Mouse (Mus musculus) erythroblast, embryonic 14.5 days (primary cell): ENCODE data around the gene Trmt10a. TPM values are rescaled to one million over a fixed set of nuclear protein-coding genes. Genes with fewer than 3 reads are reported as not detected.
A peak's percentile ranks its signal among the peaks of the same experiment; 100 is the strongest.

Experiments used
- H3K27me3 ChIP-seq: 2 replicates; pipeline ENCODE4 v1.6.1; 2012; ENCODE audit warnings: inconsistent platforms; ENCODE audit not compliant: control insufficient read depth
- H3K36me3 ChIP-seq: 2 replicates; pipeline ENCODE4 v1.6.1; 2012; ENCODE audit warnings: mild to moderate bottlenecking, inconsistent platforms; ENCODE audit not compliant: control insufficient read depth
- H3K4me1 ChIP-seq: 2 replicates; pipeline ENCODE4 v1.6.1; 2012; ENCODE audit warnings: inconsistent platforms; ENCODE audit not compliant: control insufficient read depth
- H3K4me3 ChIP-seq: replicated peaks from 2 replicates; pipeline ENCODE3; 2012; ENCODE audit warnings: moderate library complexity, mild to moderate bottlenecking, inconsistent platforms
- H3K9me3 ChIP-seq: 2 replicates; pipeline ENCODE4 v1.6.1; 2012; ENCODE audit warnings: low read length, inconsistent platforms, mixed read lengths; ENCODE audit not compliant: control insufficient read depth
- GATA1 ChIP-seq: IDR thresholded peaks from 2 replicates; pipeline ENCODE4 v1.6.1; 2012; ENCODE audit warnings: low read length, inconsistent platforms, mixed read lengths
- TAL1 ChIP-seq: IDR thresholded peaks from 3 replicates; pipeline ENCODE4 v1.6.1; 2012; ENCODE audit warnings: low read length, inconsistent platforms, mixed read lengths
- polyA plus RNA-seq: library from polyadenylated mRNA; stranded (reverse); fragments of >175 nt; gene quantifications from 2 replicates; pipeline ENCODE4 v1.2.3, GENCODE M21; 2012

Gene Trmt10a
- polyA plus RNA-seq, 1 experiment, result 0.54 TPM

GRCm38 (mm10) chr3:138144060-138144641 lies 903 bp downstream of the Trmt10a start:
- Histone ChIP-seq H3K27me3 (no peaks in the 10 kb centered on the region), H3K4me1 (peaks cover 14% of the 10 kb centered on the region), H3K36me3 (peaks cover 15% of the 10 kb centered on the region), H3K4me3 (peak overlapping the region; percentile 95), H3K9me3 (no peaks in the 10 kb centered on the region)
- TF ChIP-seq GATA1, result no peak
- TF ChIP-seq TAL1, result no peak

DNA sequence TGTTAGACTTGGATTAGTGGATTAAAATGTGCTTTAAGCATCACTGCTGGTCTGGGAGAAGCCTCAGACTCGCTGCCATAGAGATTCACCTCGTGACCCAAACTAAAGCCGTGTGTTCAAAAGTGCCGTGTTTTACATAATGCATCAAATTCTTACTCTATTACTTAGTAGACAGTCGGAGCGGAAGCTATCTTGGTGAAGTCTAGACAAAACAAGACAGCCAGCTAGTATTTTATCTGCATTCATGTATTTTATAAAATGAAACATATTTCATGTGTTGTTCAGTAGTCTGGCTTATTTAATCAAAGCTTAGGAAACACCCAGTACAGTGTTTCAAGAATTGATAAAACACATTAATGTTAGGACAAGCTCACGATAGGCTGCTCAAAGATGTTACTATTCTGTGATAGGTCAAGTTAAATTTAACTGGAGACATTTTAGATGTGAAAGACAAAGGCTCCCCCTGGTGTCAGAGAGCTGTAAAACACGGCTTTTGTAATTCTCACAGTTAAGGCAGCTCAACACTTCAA lies 1.5 kb downstream of the Trmt10a start, which contains the start of gene Mttp:
Mttp (minus strand) TSS at position 327 of the 530 bp plus-strand sequence.
- no peaks in the 10 kb centered on the region for H3K27me3 ChIP-seq
- H3K36me3 ChIP-seq, result peaks cover 21% of the 10 kb centered on the region
- H3K4me1 ChIP-seq, result peaks cover 12% of the 10 kb centered on the region
- H3K4me3 ChIP-seq, result peak within 1 kb of the TSS; percentile 95
- H3K9me3 ChIP-seq, result no peaks in the 10 kb centered on the region
- TF ChIP-seq GATA1 (no peak), TAL1 (no peak)

GRCm38 (mm10) chr3:138148811-138149210 lies 5.6 kb downstream of the Trmt10a start:
- H3K36me3 ChIP-seq, result peaks cover 48% of the 10 kb centered on the region
- no peaks in the 10 kb centered on the region for H3K27me3 ChIP-seq
- TF ChIP-seq TAL1 (no peak), GATA1 (no peak)
- H3K4me1 ChIP-seq, result peaks cover 4% of the 10 kb centered on the region
- H3K4me3 ChIP-seq, result no peak overlapping the region
- H3K9me3 ChIP-seq, result no peaks in the 10 kb centered on the region

DNA sequence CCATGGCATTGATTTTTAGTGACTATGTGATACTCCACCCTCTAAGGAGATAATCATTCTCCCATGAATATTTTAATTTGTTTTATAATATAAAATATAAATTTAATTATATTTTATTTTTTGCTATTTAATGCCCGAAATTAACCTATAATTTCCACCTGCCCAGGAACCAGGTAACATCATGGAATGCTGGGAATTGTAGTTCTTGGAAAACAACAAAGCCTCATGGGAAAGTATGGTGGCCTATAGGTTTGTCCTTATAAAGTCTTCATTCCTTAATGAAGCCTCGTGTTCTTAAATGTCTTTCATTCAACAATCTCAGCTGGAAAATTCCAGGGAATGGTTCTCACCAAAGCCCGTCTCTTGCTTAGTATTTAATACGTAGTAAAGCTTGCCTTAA lies 11.8 kb downstream of the Trmt10a start:
- Histone ChIP-seq H3K9me3 (no peaks in the 10 kb centered on the region), H3K27me3 (no peaks in the 10 kb centered on the region), H3K4me1 (no peaks in the 10 kb centered on the region), H3K36me3 (peaks cover 45% of the 10 kb centered on the region), H3K4me3 (no peak overlapping the region)
- no peak for TF ChIP-seq GATA1
- TF ChIP-seq TAL1, result no peak

DNA sequence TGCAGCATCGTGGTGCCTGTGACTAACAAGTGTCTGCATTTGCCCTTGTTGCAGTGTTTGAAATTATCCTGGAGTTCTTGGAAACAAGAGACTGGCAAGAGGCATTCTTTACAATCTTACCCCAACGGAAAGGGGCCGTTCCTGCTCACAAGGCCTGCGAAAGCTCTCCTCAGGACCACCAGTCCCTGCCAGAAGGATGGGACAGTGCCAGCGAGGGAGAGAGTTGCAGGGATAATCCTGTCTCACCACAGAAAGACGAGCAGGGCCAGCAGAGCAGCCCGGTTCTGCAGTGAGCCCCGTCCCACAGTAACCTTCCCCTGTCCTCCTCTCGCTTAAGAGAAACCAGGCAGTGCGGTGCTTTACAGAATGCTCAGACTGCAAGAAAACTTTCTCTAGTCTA lies 13.4 kb downstream of the Trmt10a start:
- no peaks in the 10 kb centered on the region for H3K27me3 ChIP-seq
- peaks cover 34% of the 10 kb centered on the region for H3K36me3 ChIP-seq
- no peaks in the 10 kb centered on the region for H3K4me1 ChIP-seq
- TF ChIP-seq TAL1 (no peak), GATA1 (no peak)
- no peaks in the 10 kb centered on the region for H3K9me3 ChIP-seq
- no peak overlapping the region for H3K4me3 ChIP-seq

GRCm38 (mm10) chr3:138161623-138162022 lies 18.4 kb downstream of the Trmt10a start:
- Histone ChIP-seq H3K36me3 (peaks cover 2% of the 10 kb centered on the region), H3K4me3 (no peak overlapping the region), H3K9me3 (no peaks in the 10 kb centered on the region), H3K27me3 (no peaks in the 10 kb centered on the region), H3K4me1 (no peaks in the 10 kb centered on the region)
- no peak for TF ChIP-seq GATA1
- no peak for TF ChIP-seq TAL1

GRCm38 (mm10) chr3:138162553-138163183 lies 19.4 kb downstream of the Trmt10a start:
- Histone ChIP-seq H3K36me3 (no peaks in the 10 kb centered on the region; the same call in 1 of the 2 replicates), H3K4me3 (no peak overlapping the region), H3K4me1 (no peaks in the 10 kb centered on the region), H3K9me3 (no peaks in the 10 kb centered on the region), H3K27me3 (no peaks in the 10 kb centered on the region)
- TF ChIP-seq GATA1, result no peak
- TF ChIP-seq TAL1, result no peak

DNA sequence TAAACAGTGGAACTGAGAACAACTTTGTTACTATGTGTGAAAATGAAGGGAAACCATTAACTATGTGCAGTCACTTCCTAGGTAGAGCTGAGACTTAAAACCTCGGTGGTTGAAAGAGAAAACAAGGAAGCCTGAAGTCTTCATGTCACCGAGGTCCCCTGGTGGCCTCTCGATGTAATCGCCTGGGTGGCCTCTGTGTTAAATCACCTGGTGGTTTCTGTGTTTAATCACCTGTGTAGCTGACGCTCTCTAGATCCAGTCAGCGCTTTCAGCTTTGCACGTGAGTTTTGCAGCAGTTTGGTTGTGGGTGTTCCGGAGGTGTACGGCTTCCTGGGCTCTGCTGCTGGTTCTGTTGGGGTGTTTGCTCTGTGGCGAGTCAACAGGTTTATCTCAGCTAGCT lies 30.0 kb downstream of the Trmt10a start:
- H3K4me1 ChIP-seq, result no peaks in the 10 kb centered on the region
- no peak overlapping the region for H3K4me3 ChIP-seq
- H3K36me3 ChIP-seq, result no peaks in the 10 kb centered on the region
- no peaks in the 10 kb centered on the region for H3K27me3 ChIP-seq
- no peaks in the 10 kb centered on the region; the same call in 1 of the 2 replicates for H3K9me3 ChIP-seq
- TF ChIP-seq TAL1 (no peak), GATA1 (no peak)

GRCm38 (mm10) chr3:138175551-138175950 lies 32.3 kb downstream of the Trmt10a start:
- Histone ChIP-seq H3K9me3 (no peaks in the 10 kb centered on the region; the same call in 1 of the 2 replicates), H3K36me3 (no peaks in the 10 kb centered on the region), H3K4me3 (no peak overlapping the region), H3K4me1 (no peaks in the 10 kb centered on the region), H3K27me3 (no peaks in the 10 kb centered on the region)
- TF ChIP-seq GATA1, result no peak
- no peak for TF ChIP-seq TAL1
